Mouse (Mus musculus): Measurements from ENCODE around the gene Lmntd1. TPM values are rescaled to one million over a fixed set of nuclear protein-coding genes. Genes with fewer than 3 reads are reported as not detected.
A peak's percentile ranks its signal among the peaks of the same experiment; 100 is the strongest.

Lmntd1 gene
- polyA plus RNA-seq, 1 experiment, result 0.04 TPM

DNA sequence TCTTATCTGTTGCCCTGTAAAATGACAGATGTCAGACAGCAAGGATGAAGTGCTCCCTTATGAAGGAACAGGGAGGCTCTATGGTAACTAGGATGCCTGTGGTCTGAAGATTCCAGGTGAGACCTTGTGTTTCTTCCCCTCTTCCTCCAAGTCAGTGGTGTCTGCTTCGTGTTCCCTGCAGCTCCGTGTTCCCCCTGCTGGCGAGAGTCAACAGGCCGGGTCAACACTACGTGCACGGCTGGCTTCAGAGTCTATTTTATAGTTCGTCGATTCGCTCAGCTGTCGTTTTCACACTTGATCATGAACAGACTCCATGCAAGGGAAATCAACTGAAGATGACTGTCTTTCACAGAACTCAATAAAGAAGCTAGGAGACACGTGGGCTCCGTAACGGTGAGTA, 171.3 kb downstream of the Lmntd1 start:
- TF ChIP-seq POLR2A (IDR thresholded peaks at IDR 0.05; ENCODE audit: low read depth, low read length) (no peak), CTCF (IDR thresholded peaks at IDR 0.05; ENCODE audit: extremely low read depth, insufficient read depth, insufficient read length, insufficient replicate concordance) (peak; percentile 16; the same call in 1 of the 2 replicates)
- Histone ChIP-seq H3K27me3 (ENCODE audit: control insufficient read depth, insufficient read depth, low read length) (no peaks in the 10 kb centered on the region), H3K4me3 (ENCODE audit: extremely low read depth, insufficient read depth, insufficient read length) (no peak overlapping the region), H3K36me3 (ENCODE audit: control insufficient read depth, insufficient read depth, low read length) (no peaks in the 10 kb centered on the region), H3K4me1 (ENCODE audit: control insufficient read depth, insufficient read depth, insufficient read length) (no peaks in the 10 kb centered on the region), H3K27ac (ENCODE audit: insufficient read depth, low read length) (no peak overlapping the region)
- 49% methylated on average over 13 of the region's 13 CpGs for WGBS
- no peak for DNase-seq (ENCODE audit: low read depth in 1 of 2, low spot score in 2 of 2)

DNA sequence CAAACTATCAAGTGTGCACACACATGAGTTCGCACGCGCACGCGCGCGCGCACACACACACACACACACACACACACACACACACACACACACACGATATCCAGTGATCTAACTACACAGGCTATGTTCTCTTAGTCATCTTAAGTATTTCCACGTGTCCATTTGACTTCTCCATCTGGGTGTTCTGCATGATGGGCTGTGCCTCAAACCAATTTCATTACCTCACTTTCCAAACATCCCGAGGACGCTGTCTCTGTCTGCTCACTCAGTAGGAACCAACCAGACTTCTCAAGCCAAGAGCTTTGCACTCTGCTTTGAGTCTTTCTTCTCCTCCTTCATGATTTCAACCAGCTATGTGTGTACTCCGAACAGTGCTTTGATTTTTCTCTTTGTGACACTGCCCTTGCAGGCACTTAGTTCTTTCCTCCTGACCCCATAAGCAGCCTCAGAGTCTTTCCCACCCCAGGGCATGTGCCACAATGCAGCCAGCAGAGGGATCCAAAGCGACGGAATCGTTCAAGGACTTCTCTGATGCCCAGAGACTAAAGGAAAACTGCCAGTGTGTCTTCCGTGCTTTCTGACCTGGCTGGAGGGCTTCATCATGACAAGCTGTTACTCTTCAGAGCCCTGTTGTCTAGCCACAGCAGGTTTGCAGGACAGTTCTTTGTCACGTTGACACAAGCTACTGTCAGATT, 172.6 kb downstream of the Lmntd1 start:
- no peaks in the 10 kb centered on the region for H3K27me3 ChIP-seq (ENCODE audit: control insufficient read depth, insufficient read depth, low read length)
- H3K36me3 ChIP-seq (ENCODE audit: control insufficient read depth, insufficient read depth, low read length), result no peaks in the 10 kb centered on the region
- no peak overlapping the region for H3K4me3 ChIP-seq (ENCODE audit: extremely low read depth, insufficient read depth, insufficient read length)
- no peak for TF ChIP-seq CTCF (IDR thresholded peaks at IDR 0.05; ENCODE audit: extremely low read depth, insufficient read depth, insufficient read length, insufficient replicate concordance)
- no peak for TF ChIP-seq POLR2A (IDR thresholded peaks at IDR 0.05; ENCODE audit: low read depth, low read length)
- DNase-seq (ENCODE audit: low read depth in 1 of 2, low spot score in 2 of 2), result no peak
- WGBS, result 75% methylated on average over 18 of the region's 18 CpGs
- no peak overlapping the region for H3K27ac ChIP-seq (ENCODE audit: insufficient read depth, low read length)
- H3K4me1 ChIP-seq (ENCODE audit: control insufficient read depth, insufficient read depth, insufficient read length), result no peaks in the 10 kb centered on the region

DNA sequence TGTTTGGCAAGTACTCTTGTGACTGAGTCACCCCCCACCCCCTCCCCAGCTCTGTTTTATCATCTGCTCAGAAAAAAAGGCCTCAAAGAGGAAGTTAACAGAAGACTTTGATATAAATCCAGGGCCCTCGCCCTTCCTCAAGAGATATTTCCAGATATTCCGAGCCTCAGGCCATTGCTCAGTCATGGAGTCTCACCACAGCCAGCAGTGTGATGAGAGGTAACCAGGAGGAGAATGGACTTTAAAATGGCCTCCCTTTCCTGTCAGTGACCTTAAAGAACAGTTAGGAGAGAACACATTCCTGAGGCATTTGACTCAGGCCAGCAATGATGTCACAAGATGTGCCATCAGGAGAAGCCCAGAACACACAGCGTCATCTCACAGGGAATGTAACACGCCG, 175.3 kb downstream of the Lmntd1 start:
- H3K4me3 ChIP-seq (ENCODE audit: extremely low read depth, insufficient read depth, insufficient read length), result no peak overlapping the region
- DNase-seq (ENCODE audit: low read depth in 1 of 2, low spot score in 2 of 2), result no peak
- no peaks in the 10 kb centered on the region for H3K4me1 ChIP-seq (ENCODE audit: control insufficient read depth, insufficient read depth, insufficient read length)
- WGBS, result 75% methylated on average over 5 of the region's 5 CpGs
- no peaks in the 10 kb centered on the region for H3K36me3 ChIP-seq (ENCODE audit: control insufficient read depth, insufficient read depth, low read length)
- no peak for TF ChIP-seq CTCF (IDR thresholded peaks at IDR 0.05; ENCODE audit: extremely low read depth, insufficient read depth, insufficient read length, insufficient replicate concordance)
- no peak for TF ChIP-seq POLR2A (IDR thresholded peaks at IDR 0.05; ENCODE audit: low read depth, low read length)
- H3K27ac ChIP-seq (ENCODE audit: insufficient read depth, low read length), result no peak overlapping the region
- H3K27me3 ChIP-seq (ENCODE audit: control insufficient read depth, insufficient read depth, low read length), result no peaks in the 10 kb centered on the region

DNA sequence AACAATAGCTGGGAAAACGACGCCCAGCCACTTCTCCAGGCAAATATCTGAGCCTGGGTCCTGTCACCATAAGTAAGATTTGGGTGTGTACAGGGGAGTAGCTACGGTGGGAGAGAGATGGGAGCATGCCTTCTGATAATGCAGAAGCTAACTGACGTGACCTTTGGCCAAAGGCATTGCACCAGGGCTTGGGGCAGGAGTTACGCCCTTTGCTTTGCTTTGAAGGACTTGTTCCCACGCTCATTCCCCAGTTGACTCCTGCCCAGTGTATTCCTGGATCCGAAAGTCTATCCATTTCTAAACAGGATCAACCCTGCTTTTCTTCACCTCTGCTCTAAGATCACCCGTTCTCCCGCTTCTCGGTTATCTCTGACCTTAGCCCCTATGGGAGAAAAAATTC, 178.4 kb downstream of the Lmntd1 start:
- no peak overlapping the region for H3K4me3 ChIP-seq (ENCODE audit: extremely low read depth, insufficient read depth, insufficient read length)
- no peaks in the 10 kb centered on the region for H3K4me1 ChIP-seq (ENCODE audit: control insufficient read depth, insufficient read depth, insufficient read length)
- H3K36me3 ChIP-seq (ENCODE audit: control insufficient read depth, insufficient read depth, low read length), result no peaks in the 10 kb centered on the region
- no peaks in the 10 kb centered on the region for H3K27me3 ChIP-seq (ENCODE audit: control insufficient read depth, insufficient read depth, low read length)
- 89% methylated on average over 10 of the region's 10 CpGs for WGBS
- H3K27ac ChIP-seq (ENCODE audit: insufficient read depth, low read length), result no peak overlapping the region
- DNase-seq (ENCODE audit: low read depth in 1 of 2, low spot score in 2 of 2), result no peak
- TF ChIP-seq CTCF (IDR thresholded peaks at IDR 0.05; ENCODE audit: extremely low read depth, insufficient read depth, insufficient read length, insufficient replicate concordance) (no peak), POLR2A (IDR thresholded peaks at IDR 0.05; ENCODE audit: low read depth, low read length) (no peak)

DNA sequence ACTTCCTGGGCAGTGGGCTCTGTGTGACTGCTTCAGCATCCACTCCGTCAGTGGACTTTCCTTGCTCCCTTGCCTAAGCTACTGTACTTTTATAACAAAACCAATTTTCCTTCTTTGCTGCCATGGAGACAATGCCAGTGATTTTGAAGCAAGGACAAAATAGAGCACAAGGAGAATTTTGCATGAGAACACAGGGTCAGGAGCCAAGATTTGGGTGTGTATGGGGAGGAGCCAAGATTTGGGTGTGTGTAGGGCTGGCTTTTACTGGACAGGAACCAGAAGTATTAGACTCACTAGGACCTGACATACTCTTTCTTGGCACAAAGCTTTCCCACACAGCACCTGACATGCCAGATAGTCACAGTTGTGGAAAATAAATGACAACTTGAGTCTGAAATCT, 179.0 kb downstream of the Lmntd1 start:
- TF ChIP-seq CTCF (IDR thresholded peaks at IDR 0.05; ENCODE audit: extremely low read depth, insufficient read depth, insufficient read length, insufficient replicate concordance), result no peak
- no peak for TF ChIP-seq POLR2A (IDR thresholded peaks at IDR 0.05; ENCODE audit: low read depth, low read length)
- WGBS, result 82% methylated on average over 1 of the region's 1 CpGs
- Histone ChIP-seq H3K27ac (ENCODE audit: insufficient read depth, low read length) (no peak overlapping the region), H3K36me3 (ENCODE audit: control insufficient read depth, insufficient read depth, low read length) (no peaks in the 10 kb centered on the region), H3K27me3 (ENCODE audit: control insufficient read depth, insufficient read depth, low read length) (no peaks in the 10 kb centered on the region), H3K4me3 (ENCODE audit: extremely low read depth, insufficient read depth, insufficient read length) (no peak overlapping the region), H3K4me1 (ENCODE audit: control insufficient read depth, insufficient read depth, insufficient read length) (no peaks in the 10 kb centered on the region)
- DNase-seq (ENCODE audit: low read depth in 1 of 2, low spot score in 2 of 2), result no peak

DNA sequence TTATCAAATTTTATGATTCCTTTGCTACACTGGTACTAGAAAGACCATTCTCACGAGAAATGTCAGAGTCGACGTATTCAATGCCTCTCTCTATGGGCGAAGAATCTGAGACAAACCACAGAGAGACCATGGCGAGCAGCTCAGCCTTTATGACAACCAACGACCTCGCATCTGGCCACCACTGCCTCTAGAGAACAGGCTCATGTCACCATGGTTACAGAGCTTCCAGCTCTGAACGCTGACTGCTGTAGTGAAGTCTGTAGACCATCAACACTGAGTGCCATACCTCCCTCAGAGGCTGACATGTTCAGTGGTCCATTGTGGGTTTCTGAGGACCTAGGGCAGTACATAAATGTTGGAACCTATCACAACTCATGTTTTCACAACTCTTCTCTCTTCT, 180.2 kb downstream of the Lmntd1 start:
- H3K4me3 ChIP-seq (ENCODE audit: extremely low read depth, insufficient read depth, insufficient read length), result no peak overlapping the region
- 80% methylated on average over 8 of the region's 8 CpGs for WGBS
- DNase-seq (ENCODE audit: low read depth in 1 of 2, low spot score in 2 of 2), result no peak
- H3K27ac ChIP-seq (ENCODE audit: insufficient read depth, low read length), result no peak overlapping the region
- H3K36me3 ChIP-seq (ENCODE audit: control insufficient read depth, insufficient read depth, low read length), result no peaks in the 10 kb centered on the region
- no peaks in the 10 kb centered on the region for H3K4me1 ChIP-seq (ENCODE audit: control insufficient read depth, insufficient read depth, insufficient read length)
- TF ChIP-seq CTCF (IDR thresholded peaks at IDR 0.05; ENCODE audit: extremely low read depth, insufficient read depth, insufficient read length, insufficient replicate concordance) (no peak), POLR2A (IDR thresholded peaks at IDR 0.05; ENCODE audit: low read depth, low read length) (no peak)
- H3K27me3 ChIP-seq (ENCODE audit: control insufficient read depth, insufficient read depth, low read length), result no peaks in the 10 kb centered on the region
